Mouse (Mus musculus) common myeloid progenitor, adult 5-6 weeks (primary cell): ENCODE data around the gene Gm21761. TPM values are rescaled to one million over a fixed set of nuclear protein-coding genes. Genes with fewer than 3 reads are reported as not detected.
A peak's percentile ranks its signal among the peaks of the same experiment; 100 is the strongest.
"Not testable (repeated sequence)": the region's sequence is repeated elsewhere in the genome, so short reads cannot be mapped to it uniquely, and the experiment has no call there.

Source experiments
- ATAC-seq: replicated peaks from 2 replicates; pipeline ENCODE4 v1.8.0; 2016; ENCODE audit warnings: low read depth, mild to moderate bottlenecking, moderate TSS enrichment, inconsistent platforms; ENCODE audit not compliant: poor library complexity, severe bottlenecking
- total RNA-seq: library from RNA; stranded (forward); fragments of 200-1000, 187-1606 nt; gene quantifications from 2 replicates; pipeline ENCODE4 v1.2.3, GENCODE M21; 2017

Gm21761 gene
- total RNA-seq = 0.59 TPM in 1 of 2 replicates, not detected in the other

DNA sequence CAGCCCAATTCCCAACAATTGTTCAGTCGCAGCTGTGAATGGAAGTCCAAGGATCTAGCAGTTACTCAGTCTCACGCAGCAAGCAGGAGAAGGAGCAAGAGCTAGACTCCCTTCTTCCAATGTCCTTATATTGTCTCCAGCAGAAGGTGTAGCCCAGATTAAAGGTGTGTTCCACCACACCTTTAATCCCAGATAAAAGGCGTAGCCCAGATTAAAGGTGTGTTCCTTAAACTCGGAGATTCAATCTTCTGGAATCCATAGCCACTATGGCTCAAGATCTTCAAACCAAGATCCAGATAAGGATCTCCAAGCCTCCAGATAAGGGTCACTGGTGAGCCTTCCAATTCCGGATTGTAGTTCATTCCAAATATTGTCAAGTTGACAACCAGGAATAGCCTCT, at the start of gene Gm21761:
Gene Gm21761, minus strand, starts transcription at position 101 of the 400 bp plus-strand sequence.
- ATAC-seq = not testable (repeated sequence)

DNA sequence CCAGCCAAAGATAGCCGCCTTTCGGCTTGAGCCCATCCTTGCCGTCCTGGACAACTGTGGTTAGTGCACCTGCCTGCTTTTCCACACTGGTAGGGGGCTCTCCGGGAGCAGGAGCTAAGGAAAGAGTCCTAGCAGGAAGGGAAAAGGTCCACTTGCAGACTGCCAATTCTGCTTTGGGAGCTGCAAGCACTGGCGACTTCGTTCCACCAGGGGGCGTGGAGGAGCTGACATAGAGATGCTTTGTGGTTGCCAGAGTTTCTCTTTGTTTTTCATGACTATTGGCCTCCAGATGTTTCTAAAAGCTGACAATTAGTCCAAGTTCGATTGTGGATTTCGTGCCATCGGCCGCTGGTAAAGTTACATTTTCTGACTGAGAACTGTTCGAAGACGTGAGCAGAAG, 40.1 kb upstream of the Gm21761 start:
- peak; percentile 71 for ATAC-seq

DNA sequence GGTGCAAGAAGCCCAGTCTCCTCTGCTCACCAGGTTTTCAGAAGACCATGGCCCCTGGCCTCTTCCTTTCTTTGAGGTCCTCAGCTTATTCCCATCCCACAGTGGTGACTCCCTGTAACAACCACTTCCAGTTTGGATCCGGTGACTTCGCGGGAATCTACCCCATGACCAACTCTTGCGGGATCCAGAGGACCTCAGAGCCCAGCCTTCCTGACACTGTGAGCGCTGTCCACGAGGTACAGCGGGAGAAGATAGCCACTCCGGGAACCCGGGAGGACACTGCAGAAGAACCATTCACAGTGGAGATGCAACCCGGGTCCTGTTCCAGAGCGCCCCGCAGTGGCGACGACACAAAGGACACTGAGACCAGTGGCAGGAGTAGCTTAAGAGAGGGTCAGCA, 39.1 kb upstream of the Gm21761 start:
- ATAC-seq = peak; percentile 7; the same call in 1 of the 2 replicates

DNA sequence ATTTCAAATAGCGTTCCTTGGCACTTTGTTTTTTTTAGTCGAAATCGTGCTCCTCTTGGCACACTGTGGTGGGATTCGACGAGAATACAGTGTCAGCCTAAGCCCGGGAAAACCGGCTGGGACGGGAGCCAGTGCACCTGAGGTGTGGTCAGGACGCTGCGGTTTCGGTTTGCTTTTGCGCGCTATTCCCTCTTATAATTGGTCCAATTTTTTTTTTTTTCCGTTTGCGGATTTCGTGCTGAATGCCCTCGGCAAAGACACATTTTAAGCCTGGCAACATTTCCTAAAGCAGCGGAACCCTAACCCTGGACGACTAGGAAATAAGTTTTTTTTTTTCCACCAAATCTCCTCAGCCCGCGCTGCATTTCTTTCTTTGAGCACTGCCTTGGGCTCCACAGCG, 36.9 kb upstream of the Gm21761 start:
- ATAC-seq = not testable (repeated sequence)

DNA sequence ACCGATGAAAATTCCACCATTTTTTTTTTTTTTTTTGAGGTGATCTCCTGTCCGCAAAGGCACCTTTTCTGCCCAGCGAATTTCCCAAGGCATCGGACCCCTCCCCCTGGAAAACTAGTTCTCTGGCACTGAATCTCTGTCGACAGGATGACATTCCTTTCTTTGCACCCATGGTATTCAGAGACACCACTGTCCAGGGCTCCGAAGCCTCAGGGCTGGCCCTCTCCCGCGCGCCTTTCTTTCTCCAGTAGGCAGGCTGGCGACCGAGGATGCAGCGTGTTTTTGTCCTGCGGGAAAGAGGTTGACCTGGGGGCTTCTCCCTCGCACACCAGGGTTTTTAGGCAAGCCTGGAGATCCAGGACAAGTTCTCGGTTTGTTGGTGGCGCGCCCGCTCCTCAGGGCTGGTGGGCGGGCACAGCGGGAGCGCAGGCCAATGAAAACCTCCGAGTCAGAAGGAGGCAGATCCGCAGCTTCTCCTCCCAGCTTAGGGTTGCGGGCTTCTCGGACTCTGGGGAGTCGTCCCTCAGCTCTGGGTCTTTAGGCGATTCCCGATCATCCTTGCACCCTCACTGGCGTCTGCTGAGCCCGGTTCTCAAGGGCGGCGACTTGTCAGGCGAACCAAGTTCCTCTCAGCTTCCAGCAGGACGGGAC, 36.4 kb upstream of the Gm21761 start:
- ATAC-seq = peak; percentile 51

DNA sequence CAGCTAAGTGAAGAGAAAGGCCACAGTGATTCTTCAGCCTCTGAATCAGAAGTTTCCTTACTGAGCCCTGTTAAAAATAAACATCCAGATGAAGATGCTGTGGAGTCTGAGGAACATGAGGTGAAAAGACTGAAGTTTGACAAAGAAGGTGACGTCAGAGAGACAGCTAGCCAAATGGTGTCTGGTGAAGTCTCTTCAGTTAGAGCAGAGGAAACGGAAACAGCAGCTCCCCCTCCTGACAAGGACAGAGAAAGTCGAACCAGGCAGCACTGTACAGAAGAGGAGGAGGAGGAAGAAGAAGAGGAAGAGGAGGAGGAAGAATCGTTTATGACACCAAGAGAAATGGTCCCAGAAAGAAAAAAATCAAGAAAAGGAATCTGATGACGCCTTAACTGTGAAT, 33.8 kb upstream of the Gm21761 start:
- ATAC-seq = peak; percentile 57

DNA sequence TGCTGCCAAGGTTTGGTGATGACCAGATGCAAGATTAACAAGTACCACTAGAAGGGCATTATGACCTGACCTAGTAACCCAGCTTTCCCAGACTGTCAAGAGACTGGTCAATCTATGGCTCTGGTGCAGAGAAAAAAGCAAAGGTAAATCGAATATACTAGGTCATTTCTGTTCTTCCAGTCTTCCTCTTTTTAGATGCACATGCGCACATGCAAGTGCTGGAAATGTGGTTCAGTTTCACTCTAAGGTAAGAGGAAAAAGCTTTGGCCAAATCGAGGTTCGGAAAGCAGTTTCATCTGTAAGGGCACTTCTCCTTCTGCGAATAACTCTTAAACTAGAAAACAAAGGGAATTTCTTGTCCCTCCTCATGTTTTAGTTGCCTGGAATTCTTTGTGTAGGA, 26.5 kb upstream of the Gm21761 start:
- ATAC-seq = peak; percentile 82

DNA sequence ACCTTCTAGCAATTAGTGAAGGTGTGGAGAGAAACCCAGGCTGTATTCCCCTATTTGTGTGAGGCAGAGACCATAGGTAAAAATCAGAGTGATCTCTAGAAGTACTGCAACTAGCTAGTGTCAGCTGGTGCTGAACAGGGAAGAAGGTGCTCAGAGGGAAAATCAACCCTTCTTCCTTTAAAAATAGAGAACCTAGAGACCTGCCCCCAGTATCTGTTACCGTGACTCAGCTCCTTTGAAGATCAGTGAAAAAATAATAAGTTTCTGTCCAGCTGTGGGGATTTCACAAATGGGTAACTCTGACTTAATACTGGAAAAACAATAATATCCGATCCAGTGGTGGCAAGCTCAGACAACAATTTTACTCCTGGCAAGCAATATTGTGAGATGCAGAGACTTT, 26.0 kb upstream of the Gm21761 start:
- peak; percentile 63 for ATAC-seq

DNA sequence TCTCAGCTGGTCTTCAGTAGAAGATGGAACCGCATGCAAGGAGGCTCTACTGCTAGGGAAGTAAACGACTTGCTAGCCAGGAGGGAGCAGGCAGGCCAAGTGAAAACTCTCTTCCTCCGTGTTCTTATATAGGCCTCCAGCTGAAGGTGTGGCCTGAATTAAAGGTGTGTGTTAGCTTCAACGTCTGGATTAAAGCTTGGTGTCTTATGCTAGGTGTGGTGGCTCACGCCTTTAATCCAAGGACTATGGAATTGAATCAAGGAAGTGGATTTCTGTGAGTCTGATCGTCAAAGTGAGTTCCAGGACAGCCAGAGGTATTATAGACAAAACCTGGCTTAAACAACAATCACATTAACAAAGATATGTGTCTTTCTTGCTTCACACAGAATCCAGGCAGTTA, 21.6 kb upstream of the Gm21761 start, which contains the start of gene B020031M17Rik:
Gene B020031M17Rik, minus strand, starts transcription at position 101 of the 400 bp plus-strand sequence.
- ATAC-seq = not testable (repeated sequence)

DNA sequence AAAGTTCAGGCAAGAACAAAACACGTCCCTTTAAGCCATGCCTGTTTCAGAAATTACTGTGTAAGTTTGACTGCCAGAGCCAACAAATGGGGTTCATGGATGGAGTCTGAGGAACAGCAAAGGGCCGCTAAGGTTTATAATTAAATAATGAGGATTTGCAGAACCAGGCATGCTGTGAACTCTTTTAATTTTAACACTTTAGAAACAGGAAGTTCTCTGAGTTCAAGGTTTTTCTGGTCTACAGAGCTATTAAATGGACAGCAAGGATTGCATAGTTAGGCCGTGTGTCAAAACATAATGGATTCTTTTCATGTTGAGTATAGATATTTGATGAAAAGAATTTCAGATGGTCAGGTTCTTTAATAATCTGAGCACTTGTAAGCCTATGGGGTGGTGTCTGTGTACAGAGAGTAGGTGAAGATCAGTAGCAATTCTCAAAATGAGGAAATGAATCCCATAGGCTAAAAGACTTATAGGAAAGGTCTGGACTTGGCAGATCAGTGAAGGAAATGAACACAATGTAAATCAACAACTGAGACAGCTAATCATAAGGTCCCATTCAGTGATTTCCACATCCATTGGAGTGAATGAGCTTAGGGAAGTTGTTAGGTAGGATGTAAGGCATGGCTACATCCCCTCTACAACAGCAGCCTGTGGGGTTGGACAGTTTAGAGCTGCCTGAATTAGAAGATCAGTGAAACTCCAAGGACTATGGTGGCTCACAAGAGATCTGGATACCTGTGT, 4.3 kb downstream of the Gm21761 start:
- ATAC-seq = peak; percentile 56

DNA sequence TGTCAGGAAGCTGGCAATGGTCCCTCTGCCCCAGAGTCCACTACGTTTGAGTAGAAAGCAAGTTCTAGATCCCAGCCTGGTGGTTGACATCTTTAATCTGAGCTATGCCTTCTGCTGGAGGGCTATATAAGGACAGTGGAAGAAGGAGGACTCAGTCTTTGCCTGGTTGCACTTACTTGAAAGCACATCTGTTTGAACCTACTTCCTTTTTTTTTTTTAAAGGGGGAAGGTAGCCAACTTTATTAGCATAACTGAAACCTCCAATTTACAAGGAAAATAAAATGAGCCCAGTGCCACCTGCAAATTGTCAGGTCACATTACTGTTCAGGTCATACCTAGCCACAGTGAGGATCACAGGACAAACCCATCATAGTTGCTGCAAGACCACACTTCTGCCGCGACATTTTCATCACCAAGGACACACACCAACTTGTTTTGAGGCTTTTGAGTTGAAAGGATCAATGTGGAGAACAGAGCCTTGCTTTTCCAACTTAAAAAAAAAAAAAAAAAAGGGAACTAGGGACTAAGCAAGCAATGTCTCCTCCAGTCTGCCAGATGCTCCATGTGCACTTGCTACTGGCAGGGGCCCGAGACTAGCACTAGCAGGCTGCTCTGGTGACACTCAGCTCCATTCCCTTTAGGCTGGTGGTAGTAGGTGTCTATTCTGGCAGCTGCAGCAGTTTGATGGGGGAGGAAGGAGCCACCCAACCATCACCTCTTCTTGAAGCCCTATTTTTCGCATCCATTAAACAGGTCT, 11.9 kb downstream of the Gm21761 start:
- ATAC-seq = peak; percentile 66

DNA sequence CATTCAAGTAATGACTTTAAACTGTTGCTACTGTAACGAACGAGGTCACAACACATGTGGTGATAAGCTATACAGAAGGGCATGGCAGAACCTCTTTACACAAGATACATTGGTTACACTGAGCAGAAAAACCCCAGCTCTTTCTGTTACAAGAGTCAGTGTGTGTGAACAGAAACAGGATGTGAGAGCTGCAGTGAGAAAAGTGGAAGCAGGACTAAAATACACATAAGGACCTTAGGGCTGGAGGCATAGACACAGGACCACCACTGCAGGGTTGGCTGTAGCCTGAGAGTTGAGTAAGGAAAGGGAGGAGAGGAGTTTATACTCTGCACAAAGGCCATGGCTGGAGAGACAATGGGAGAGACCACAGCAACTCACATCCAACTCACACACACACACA, 12.6 kb downstream of the Gm21761 start:
- peak; percentile 56 for ATAC-seq

DNA sequence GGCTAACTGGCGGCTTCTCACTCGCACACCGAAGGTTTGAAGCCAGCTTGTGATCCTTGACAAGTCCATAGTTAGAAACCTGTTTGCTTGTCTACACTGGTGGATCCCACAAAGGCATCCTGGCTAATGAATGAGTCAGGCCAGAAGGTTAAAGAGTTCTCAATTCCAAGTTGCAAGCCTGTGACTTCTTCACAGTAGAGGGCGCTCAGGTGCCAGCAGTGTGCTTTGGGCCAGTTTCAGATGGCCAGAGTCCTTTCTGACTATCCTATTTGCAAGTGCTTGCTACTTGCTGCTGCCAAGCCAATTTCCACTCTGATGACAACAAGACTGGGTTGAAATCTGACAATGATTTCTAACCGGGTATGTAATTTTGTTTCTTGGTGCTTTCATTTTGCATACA, 30.5 kb downstream of the Gm21761 start:
- peak; percentile 87 for ATAC-seq

DNA sequence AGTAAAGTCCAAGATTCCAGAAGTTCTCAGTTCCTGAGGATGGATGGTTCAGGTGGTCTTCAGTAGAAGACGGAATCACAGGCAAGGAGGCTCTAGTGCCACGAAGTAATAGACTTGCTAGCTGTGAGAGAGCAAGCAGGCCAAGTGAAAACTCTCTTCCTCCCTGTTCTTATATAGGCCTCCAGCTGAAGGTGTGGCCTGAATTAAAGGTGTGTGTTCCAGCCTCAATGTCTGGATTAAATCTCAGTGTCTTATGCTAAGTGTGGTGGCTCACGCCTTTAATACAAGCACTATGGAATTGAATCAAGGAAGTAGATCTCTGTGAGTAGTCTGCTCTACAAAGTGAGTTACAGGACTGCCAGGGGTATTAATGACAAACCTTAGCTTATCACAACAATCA, 34.4 kb downstream of the Gm21761 start, which contains the start of gene Tcstv1:
Gene Tcstv1, minus strand, starts transcription at position 101 of the 400 bp plus-strand sequence.
- ATAC-seq = not testable (repeated sequence)

DNA sequence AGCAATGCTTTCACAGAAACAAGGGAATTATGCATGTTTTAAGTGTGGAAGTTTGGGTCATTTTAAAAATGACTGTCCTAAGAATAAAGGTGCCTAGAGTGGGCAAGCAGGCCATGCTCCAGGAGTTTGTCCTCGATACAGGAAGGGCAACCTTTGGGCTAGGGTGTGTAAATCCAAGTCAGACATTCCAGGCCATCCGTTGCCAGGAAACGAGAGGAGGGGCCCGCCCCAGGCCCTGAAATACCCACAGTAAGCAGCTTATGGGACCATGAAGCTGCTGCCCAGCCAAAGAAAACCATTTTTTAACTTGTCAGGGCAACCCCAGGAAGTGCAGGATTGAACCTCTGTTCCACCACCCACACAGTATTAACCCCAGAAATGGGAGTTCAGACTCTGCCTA, 42.2 kb downstream of the Gm21761 start:
- not testable (repeated sequence) for ATAC-seq

DNA sequence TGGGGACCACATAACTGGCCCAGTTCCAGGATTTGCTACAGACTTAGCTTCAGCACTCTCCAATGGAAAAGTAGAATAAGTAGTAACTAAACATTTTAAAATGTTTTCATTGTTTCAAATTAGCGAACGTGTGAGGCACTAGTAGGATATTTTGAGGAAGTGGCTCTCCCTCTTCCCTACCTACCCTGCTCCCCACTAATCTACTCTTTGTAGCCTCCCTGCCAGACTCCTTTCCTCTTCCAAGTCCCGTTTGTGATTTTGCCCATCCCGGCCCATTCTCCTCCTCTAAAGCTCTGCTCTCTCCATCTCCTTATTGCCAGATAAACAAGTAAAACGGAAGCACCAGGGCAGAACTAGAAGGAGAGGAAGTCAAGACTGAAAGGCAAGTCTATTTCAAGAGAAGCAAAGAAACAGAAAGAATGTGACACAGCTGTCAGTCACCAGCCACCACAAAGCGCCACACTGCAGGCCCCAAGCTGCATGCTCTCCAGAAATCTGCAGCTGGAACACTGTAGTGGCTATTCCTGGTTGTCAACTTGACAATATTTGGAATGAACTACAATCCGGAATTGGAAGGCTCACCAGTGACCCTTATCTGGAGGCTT, 64.6 kb downstream of the Gm21761 start:
- peak; percentile 85 for ATAC-seq

DNA sequence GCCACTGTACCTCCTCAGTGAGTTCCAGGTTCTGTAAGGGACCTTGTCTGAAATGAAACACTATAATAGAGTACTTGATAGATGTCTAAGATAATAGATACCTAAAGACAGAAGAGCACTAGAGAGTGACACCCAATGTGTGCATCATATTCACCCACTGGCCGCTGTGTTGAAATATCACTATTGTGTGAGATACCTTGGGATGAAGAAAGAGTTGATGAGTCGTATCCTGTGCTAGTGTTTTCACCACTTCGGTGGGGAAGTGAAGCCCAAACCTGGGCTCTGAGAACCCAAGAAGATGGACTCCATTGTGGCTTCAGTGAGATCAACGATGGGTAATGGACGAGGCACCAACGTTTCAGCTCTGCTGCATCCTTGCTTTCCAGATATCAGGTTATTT, 66.7 kb downstream of the Gm21761 start:
- ATAC-seq = 0 out of 2 replicates have a peak, but pooled peaks have one; percentile 8
